Mouse (Mus musculus) CD8-positive naive resting alpha-beta T cell, adult 2 months (primary cell): ENCODE data around the gene Copz1.
"Not testable (repeated sequence)": the region's sequence is repeated elsewhere in the genome, so short reads cannot be mapped to it uniquely, and the experiment has no call there.

ENCODE experiments used
- DNase-seq, 2 experiments: peaks; one replicate each; pipeline ENCODE4 v3.0.0; 2022; ENCODE audit warnings: low read depth in 2 of 2, low spot score in 2 of 2

Gene Copz1

DNA sequence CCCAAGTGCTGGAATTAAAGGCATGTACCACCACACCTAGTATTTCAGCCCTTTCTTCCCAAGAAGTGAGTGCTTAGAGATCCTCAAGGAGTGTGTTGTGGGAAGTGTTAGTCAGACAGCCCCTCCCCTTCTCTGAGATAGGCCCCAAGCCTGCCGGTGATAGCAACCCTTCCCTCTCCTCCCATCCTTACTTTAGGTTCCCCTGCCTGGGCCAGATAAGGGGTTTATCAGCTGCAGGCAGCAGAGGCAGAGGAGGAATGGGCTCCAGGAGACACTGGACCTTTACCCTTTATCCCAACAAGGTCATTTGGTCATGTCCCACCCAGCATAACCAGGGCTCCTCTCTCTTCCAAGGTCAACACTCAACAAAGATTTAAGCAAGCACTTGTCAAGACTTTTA is 20.9 kb upstream of the Copz1 start:
- DNase-seq = no peak

DNA sequence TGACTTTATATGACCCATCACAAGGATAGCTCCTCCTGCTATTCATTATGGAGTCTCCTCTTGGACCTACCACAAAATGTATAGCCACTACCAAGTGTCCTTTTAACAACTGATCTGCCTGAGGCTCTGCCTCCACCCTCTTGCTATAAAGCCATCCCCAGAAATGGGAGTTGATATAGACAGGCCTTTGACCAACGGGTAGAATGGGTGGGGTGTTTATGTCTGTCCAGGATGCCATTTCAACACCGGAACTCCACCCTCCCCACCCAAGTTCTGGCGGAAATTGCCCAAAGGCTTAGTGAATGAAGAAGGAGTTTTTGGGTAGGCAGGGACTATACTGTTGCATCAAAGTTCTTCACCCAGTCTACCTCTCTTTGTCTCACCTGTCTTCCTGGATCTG is 19.9 kb upstream of the Copz1 start:
- DNase-seq = no peak

DNA sequence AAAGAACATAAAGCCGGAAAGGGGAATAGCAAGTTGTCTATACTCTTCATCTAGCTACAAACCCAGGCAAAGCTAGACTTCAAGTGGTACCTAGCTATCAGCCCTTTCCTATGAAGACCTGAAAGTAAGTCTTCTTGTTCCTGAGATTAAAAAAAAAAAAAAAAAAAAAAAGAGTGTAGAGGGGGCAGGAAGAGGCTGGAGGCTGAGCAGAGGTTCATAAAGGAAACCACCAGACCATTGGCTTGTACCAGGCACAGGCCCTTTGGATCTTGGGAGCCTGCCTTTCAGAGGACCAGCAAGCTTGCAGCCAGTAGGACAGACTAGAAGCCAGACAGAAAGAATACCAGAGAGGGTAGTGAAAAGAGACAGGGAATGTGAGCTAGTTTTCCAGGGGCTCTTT is 19.2 kb upstream of the Copz1 start:
- no peak for DNase-seq

DNA sequence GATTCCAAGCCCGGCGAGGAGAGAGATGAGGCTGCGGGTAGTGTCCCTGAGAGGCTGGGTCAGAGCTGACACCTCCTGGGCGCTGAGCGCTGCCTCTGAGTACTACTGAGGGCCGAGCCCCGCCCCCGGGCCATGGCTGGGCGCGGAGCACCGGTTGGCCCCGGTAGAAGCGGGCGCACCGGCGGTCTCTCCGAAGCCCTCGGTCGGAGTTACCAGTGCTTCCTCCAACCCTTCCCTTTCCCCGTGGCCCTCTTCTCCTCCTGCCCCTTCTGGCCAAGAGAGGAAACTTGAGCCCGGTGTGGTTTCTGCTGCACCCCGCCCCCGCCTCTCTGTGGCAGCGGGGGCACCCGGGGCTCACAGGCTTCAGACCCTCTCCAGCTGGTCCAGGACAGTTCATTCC is 17.3 kb upstream of the Copz1 start:
- DNase-seq = peak in 1 of 2 experiments; percentile 25

DNA sequence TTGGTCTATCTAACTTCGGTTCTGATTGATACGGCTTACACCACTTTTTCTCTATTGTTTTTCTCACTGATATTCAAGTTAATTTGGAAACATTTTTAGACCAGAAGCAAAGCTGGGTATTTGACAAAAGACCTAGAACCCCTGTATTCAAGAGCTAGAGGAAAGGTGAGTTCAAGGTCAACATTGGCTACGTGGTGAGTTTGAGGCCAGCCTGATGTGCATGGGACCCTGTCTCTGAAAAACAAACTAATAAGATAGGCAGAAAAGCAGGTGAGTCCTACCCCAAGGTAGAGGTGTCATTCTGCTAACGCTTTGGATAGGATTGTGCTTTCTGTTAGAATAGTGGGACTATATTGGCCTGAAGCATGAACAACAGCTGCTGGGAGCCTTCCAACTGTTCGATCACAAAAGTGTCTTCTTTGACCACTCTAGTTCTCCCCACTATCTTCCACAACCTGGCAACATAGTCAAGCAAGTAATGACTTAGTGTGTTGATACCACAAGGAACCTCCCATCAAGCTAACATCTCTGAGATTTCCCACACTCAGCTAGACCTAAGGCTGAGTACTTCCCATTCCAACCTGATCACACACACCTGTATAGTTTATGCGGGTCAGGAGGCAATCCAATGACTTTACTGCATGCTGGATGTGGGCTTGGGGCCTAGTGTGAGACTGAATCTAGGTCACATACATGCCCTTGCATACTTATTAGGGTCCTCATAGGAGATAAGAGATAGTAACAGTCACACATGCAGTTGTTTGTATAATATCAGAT is 16.1 kb upstream of the Copz1 start:
- DNase-seq = no peak

DNA sequence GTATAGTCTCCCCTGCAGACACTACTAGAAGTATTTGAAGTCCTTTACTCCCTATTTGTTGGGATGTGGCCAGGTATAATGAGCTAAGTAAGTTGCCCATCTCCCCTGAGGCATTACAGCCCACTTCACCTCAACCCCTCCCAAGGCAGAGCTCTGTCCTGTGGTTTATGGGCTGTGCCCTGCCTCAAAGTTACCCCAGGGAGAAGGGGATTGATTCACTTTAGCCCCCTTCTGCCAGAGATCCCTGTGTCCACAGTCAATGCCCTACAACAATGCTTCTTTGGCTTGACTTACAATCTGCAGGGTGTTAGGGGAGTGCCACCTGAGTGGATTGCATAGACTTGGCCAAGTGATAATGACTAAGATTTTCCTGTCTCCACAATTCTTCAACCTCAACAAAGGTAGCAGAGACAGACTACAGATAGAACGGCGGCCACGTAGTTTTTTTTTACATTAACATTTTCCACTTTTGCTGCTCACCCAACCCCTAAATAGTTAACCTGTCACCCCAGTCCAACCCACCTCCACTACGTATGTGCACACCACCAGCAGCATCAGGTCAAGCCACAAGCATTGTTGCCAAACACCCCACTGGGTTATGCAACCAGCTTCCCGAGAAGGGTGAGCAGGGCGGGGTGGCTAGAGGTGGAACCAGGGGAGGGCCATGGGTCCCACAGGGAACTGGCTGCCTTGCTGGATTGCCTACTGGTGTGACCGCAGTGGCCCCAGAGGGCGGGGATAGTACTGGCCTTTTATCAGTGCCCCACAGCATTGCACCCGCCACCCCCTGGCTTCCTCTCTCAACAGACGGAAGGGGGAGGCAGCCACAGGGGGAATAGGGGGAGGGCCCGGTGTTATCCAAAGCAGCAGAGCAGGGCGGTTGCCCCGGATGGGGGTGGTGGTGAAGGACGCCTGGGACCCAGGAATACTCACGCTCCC is 14.5 kb upstream of the Copz1 start, which contains the start of gene Nfe2:
TSS of gene Nfe2 (minus strand) at position 614 of the 939 bp plus-strand sequence.
- DNase-seq = peak; percentile 56 to 62

DNA sequence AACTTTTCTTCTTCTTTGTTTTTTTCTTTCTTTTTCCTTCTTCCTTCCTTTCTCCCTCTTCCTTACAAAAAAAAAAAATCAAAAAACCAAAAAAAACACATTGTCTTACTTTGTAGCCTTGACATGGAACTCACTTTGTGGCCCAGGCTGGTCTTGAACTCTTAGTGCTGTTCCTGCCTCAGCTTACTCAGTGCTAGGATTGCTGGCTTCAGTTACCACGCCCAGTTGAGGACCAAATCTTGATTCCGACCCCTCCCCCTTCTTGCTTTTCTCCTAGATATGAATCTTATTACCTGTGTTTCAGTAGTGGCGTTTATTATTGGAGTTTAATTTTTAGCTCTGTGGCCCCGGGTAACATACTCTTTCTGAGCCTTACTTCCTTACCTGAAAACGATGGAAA is 13.4 kb upstream of the Copz1 start:
- no peak for DNase-seq

DNA sequence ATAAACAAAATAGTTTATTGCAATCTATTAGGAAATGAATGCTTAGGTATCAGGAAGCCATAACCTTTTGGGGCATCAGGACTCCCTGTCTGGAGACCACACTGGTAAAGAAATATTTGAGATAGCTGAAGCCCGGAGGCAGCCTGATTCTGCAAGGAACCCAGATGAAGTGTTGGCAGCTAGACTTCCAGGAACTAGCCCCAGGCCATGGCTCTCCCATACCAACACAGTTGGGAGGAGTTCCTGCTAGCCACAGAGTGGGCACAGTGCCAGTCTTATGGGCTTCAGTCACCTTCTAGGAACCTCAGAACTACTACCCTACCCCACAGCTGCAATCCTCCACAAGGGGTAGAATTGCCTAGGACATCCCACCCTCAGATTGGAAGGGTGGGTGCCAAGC is 12.5 kb upstream of the Copz1 start:
- DNase-seq = no peak

DNA sequence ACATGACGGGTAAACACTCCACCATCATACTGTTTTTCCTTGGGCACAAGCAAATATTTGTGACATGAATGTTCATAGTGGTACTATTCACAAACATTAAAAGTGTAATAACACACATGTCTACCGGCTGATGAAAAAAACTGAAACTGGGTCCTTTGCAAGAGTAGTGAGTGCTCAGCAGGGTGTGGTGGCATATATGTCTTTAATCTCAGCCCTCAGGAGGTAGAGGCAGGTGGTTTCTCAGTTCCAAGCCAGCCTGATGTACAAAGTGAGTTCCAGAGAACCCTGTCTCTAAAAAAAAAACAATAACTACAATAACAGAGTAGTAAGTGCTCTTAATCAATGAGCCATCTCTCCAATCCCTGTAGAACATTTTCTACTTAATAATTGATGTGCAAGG is 7.7 kb upstream of the Copz1 start:
- no peak for DNase-seq

DNA sequence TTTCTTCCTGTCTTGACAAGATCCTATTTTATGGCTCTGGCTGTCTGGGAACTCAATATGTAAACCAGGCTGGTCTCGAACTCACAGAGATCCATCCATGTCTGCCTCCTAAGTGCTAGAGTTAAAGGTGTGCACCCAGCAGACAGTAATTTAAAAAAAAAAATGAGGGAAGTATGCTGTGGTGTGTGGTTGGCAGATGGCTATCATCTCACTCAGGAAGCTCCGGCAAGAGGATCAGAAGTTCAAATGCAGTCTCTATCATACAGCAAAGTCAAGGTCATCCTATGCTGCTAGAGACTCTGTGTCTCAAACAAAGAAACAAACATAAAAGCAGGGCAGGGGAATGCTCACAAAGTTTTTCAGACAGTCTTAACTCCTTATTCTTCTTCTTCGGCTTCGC is 3.6 kb upstream of the Copz1 start:
- DNase-seq = no peak

DNA sequence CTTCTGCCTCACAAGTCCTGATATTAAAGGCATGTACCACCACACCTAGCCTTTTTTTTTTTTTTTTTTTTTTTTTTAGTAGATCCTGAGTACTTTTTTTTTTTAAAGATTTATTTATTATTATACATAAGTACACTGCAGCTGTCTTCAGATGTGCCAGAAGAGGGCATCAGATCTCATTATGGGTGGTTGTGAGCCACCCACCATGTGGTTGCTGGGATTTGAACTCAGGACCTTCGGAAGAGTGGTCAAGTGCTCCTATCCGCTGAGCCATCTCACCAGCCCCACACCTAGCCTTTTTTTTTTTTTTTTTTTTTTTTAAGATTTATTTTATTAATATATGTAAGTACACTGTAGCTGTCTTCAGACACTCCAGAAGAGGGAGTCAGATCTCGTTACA is 3.4 kb downstream of the Copz1 start:
- not testable (repeated sequence) for DNase-seq

DNA sequence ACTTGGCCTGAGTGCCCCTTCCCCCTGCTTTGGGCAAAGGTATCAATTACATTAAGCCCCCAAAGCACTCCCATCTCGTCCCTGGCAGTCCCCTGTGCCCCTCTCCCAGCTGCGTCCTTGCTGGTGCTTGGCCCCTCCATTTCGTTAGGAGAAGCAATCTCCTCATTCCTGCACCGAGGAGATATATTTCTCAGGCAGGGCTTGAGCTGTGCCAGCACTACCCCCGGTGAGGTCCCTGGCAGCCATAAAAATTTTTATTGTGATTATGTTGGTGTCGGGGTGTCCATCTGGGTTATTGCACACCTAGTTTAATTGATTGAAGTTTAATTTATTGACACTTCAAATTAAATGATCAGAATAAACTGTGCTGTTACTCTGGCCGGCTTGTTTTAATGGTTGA is 5.4 kb downstream of the Copz1 start:
- no peak for DNase-seq

DNA sequence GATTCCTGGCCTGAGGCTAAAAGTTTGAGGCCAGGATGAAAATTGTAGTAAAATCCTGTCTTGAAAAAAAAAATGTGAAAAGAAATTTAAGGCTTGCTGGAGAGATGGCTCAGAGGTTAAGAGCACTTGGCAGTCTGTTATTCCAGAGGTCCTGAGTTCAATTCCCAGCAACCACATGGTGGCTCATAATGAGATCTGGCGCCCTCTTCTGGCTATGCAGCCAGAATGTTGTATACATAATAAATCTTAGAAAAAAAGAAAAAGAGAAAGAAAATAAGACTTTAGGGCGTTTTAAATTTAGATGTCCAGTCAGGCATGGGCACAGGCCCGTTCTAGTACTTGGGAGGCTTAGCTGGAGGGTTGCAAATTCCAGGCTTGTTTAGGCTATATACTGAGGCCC is 7.2 kb downstream of the Copz1 start:
- peak; percentile 33 to 46 for DNase-seq

DNA sequence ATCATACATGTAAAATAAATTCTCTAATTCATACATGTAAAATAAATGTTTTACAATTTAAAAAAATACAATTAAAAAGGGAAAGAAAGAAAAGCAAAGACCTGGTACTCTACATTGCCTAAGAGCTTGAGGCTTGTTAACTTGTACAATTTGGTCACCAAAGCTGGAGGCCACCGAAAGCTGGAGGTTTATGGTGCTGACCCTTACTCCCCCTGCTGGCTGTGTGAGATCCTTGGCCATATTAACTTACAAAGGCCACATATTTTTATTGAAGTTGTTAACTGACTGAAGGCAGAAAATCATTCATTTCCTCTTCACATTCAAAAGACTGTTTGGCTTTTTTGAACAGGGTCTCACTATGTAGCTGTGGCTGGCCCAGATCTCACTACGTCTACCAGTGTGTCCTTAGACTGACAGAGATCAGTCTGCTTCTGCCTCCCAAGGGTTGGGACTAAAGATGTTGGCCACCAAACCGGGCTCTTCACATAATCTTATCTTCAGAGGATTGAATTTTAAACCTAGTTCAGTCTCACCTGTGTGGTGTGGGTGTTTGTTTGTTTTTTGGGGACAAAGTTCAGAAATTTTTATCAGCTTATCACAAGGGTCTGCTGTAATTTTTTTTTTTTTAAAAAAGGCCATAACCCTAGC is 8.4 kb downstream of the Copz1 start:
- no peak for DNase-seq

DNA sequence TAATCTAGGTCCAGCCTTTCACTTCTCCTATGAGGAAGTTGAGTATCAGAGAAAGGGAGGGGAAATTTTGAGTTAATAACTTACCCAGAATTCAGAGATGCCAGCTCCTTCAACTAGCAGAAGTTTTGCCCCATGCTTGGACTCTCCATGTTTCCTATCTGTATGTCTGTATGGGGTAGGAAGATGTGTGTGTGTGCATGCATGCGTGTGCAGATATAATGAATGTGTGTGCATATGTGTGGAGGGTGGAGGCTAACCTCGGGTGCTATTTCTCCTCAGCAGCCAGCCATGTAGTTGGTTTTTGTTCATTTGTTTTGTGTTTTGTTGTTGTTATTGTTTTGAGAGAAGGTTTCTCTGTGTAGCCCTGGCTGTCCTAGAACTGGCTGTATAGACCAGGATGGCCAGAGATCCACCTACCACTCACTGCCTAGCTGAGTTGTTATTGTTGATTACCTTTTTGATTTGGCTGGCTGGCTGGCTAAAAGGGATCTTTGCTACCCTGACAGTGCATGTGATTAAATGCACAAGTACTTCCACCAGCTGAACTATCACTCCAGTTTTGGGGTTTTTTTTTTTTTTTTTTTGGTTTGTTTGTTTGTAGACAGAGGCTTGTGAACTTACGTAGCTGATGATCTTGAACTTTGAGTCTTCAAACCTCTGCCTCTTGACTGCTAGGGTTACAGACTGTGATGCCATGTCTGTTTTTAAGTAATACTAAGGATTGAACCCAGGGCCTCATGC is 9.1 kb downstream of the Copz1 start:
- DNase-seq = no peak

DNA sequence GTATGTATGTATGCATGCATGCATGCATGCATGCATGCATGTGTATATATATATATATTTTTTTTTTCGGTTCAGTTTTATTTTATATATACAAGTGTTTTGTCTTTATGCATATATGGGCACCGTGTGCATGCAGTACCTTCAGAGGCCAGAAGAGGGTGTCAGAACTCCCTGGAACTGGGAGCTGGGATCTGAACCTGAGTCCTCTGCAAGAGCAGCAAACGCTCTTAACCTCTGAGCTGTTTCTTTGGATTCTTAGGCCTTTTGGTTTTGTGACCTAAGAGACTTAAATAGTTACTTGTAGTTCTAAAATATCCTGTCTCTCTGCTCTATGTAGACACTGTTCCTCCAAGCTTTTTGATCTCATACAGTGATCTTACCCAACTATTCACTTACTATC is 11.6 kb downstream of the Copz1 start:
- DNase-seq = peak in 1 of 2 experiments; percentile 51

DNA sequence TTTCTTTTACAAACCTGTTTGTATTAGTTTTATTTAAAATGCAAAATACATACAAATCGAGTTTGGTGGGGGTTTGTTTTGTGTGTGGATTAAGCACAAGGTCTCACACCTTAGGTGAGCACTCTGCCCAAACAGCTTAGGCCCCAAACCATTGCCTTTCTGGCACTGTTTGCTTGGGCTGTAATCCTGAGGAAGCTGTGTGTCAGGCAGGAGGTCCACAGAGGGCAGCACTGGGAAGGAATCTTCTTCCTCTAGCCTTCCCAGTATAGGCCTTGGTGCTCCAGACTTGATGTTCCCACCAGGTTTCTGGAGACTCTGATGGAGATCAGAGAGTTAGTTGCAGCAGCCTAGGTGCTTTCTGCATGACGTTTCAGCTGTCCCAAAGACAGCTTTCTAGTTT is 12.1 kb downstream of the Copz1 start:
- no peak for DNase-seq

DNA sequence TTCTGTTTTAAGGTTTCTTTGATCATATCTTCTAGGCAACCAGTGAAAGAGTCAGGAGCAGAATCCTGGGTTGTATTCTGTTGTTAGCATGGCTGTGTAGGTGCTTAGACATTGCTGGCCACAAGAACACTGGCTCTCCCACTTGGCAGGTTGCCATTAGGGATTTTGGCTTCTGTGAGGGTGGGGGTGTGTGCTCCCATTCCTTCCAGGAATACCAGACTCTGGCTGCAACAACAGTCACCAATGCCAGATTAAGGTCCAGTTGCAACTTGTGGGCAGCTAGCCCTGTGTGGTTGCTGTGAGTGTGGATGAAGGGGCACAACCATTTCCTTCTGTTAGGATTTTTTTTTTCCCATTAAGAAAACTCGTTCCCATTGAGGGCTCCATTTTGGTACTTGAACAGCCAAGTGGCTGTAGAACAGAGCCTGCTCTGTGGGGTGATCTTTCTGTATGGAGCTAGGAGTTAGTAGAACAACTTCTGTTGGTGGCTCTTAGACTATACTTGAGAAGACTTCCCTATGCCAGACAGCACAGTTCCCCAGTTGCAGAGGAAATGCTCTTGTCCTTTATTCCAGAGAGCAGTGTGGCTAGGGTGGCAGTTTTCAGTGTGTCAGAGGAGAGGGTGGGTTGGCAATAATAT is 13.4 kb downstream of the Copz1 start:
- DNase-seq = no peak

DNA sequence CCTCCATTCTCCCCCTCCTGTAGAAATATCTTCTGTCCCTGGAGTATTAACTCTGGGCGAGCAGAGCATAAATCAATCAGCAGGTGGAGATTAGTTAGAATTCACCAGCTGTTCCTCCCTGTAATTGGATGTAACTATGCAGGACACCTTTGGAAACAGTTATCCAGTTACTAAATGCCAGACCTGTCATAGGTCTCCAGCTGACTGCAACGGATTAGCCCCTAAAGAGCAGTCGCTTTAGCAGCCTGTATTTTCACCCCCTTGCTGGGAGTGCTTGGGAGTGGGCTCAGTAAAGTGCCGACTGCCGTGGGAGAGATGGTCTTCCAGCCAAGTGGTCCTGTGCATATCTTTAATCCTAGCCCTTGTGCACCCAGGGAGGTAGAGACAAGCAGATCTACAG is 17.1 kb downstream of the Copz1 start:
- no peak for DNase-seq

DNA sequence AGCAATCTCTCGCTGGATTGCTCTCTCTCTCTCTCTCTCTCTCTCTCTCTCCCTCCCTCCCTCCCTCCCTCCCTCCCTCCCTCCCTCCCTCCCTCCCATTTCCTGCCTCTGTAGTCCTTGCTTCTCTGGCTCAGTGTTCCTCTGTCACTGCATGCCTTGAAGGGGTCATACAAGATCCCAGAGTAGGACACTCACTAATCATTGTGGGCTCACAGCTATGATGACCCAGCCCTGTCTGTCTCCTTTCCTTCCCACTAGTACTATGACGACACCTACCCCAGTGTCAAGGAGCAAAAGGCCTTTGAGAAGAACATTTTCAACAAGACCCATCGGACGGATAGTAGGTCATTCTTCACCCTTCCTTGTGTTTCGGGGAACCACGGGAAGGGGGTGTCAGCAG is 17.9 kb downstream of the Copz1 start:
- DNase-seq = no peak

DNA sequence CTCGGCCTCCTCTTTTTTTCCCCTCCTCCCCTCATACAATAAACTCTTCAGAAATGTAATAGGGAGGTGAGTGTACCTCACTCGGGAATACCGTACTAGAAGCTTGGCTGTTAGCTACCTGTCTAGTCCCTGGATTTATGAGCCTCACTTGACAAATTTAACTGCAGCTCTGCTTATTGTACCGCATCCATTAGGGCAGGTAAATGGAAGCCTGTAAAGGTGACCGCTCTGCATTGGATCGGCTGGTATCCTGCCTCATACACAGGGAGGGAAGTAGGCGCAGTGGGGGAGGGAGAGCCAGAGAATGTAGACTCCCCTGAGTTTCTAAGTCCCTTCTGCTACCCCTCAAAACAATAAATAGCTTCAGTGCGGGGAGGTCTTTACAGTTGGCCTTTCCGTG is 18.3 kb downstream of the Copz1 start:
- no peak for DNase-seq
